Mouse (Mus musculus) E14TG2a.4 (cell line): Measurements from ENCODE around the gene Stat4.

Experiments used
- H3K27me3 ChIP-seq: 2 replicates; pipeline ENCODE4 v1.6.1; 2014; ENCODE audit warnings: low read length, control low read depth; ENCODE audit not compliant: insufficient read depth
- H3K36me3 ChIP-seq: 2 replicates; pipeline ENCODE4 v1.6.1; 2014; ENCODE audit warnings: low read length, control low read depth; ENCODE audit not compliant: insufficient read depth
- H3K4me1 ChIP-seq: replicated peaks from 2 replicates; pipeline ENCODE4 v1.6.1; 2014; ENCODE audit warnings: low read depth, low read length, control low read depth
- H3K4me3 ChIP-seq: replicated peaks from 2 replicates; pipeline ENCODE4 v1.5.1; 2014; ENCODE audit warnings: mild to moderate bottlenecking, low read length
- H3K9me3 ChIP-seq: 2 replicates; pipeline ENCODE4 v1.6.1; 2014; ENCODE audit warnings: low read length, control low read depth
- CTCF ChIP-seq: conservative IDR thresholded peaks from 2 replicates; pipeline ENCODE4 v1.5.1; 2014; ENCODE audit warnings: low read length
- NANOG ChIP-seq: IDR thresholded peaks from 2 replicates; pipeline ENCODE4 v1.6.1; 2014; ENCODE audit warnings: borderline replicate concordance, low read length, mixed read lengths
- POU5F1 ChIP-seq: IDR thresholded peaks from 2 replicates; pipeline ENCODE4 v1.6.1; 2014; ENCODE audit warnings: low read length, borderline replicate concordance

The Stat4 gene

DNA sequence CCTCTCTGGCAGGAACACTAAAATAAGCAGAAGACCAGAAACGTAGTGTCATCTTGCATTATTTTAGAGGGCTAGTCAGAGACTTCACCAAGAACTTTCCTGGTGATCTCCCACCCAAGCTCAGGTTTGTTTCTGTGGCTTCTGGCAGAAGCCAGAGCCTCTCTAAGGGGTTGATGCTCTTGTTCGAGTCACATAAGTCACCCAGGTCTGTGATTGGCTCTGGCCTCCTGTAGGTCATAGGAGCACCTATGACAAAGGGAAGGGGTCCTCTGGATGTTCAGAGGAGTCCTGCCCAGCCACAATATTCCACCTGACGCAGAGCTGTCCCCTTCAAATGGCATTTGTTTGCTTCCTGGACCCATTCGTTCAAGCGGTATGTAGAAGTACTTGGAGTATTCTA, at the start of gene Stat4:
Gene Stat4, plus strand, starts transcription at position 301 of the 400 bp plus-strand sequence.
- TF ChIP-seq POU5F1 = no peak
- H3K4me1 ChIP-seq = no peaks in the 10 kb centered on the region
- H3K27me3 ChIP-seq = no peaks in the 10 kb centered on the region
- H3K36me3 ChIP-seq = no peaks in the 10 kb centered on the region
- no peak within 1 kb of the TSS for H3K4me3 ChIP-seq
- H3K9me3 ChIP-seq = no peaks in the 10 kb centered on the region

DNA sequence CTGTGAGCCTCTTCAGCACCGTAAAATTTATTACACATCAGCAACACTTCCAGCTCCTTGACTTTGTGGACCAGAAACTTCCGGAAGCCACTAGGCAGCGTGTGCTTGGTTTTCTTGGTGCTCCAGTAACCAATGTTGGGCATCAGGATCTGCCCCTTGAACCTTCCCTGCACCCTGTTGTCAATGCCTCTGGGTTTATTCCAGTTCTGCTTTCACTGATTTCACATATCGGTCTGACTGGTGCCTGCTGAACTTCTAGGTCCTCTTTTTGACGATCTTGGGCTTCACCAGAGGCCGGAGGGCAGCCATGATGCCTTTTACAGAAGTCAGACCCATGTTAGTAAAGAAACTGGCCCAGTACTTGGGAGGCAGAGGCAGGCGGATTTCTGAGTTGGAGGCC, 48.6 kb upstream of the Stat4 start:
- Histone ChIP-seq H3K9me3 (no peaks in the 10 kb centered on the region), H3K4me3 (no peak overlapping the region), H3K27me3 (peaks cover 5% of the 10 kb centered on the region; the same call in 1 of the 2 replicates), H3K36me3 (no peaks in the 10 kb centered on the region), H3K4me1 (peaks cover 8% of the 10 kb centered on the region)
- TF ChIP-seq POU5F1 = no peak
- TF ChIP-seq NANOG = no peak
- TF ChIP-seq CTCF = no peak

GRCm38 (mm10) chr1:51944755-51945154, 42.2 kb upstream of the Stat4 start:
- H3K9me3 ChIP-seq = peaks cover 10% of the 10 kb centered on the region
- H3K36me3 ChIP-seq = no peaks in the 10 kb centered on the region
- no peaks in the 10 kb centered on the region for H3K4me1 ChIP-seq
- TF ChIP-seq CTCF (peak; percentile 54), NANOG (no peak), POU5F1 (no peak)
- peaks cover 5% of the 10 kb centered on the region; the same call in 1 of the 2 replicates for H3K27me3 ChIP-seq
- H3K4me3 ChIP-seq = no peak overlapping the region

GRCm38 (mm10) chr1:51947116-51947515, 39.8 kb upstream of the Stat4 start:
- TF ChIP-seq NANOG = no peak
- TF ChIP-seq POU5F1 = no peak
- no peak for TF ChIP-seq CTCF
- Histone ChIP-seq H3K4me3 (no peak overlapping the region), H3K27me3 (no peaks in the 10 kb centered on the region), H3K9me3 (peaks cover 12% of the 10 kb centered on the region), H3K36me3 (no peaks in the 10 kb centered on the region), H3K4me1 (no peaks in the 10 kb centered on the region)

DNA sequence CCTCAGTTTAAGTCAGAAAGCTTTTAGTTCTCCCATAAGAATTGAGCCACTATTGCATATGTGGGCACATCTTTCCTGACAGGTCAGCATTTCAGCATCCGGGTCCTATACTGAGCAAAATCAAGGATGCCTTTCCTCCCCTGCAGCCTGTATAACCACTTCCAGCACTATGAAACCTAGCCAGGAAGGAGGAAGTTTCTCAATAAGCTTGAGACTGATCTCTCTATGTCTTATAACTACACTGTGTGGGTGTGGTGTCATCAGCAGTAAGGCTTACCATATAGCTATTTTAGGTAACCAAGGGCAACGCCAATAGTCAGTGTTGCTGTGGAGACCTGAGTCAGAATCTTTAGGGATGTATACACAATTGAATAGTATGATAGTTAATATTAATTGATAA, 22.3 kb upstream of the Stat4 start:
- H3K27me3 ChIP-seq = no peaks in the 10 kb centered on the region
- H3K4me3 ChIP-seq = no peak overlapping the region
- H3K9me3 ChIP-seq = no peaks in the 10 kb centered on the region
- H3K4me1 ChIP-seq = no peaks in the 10 kb centered on the region
- TF ChIP-seq POU5F1 (no peak), CTCF (no peak), NANOG (no peak)
- H3K36me3 ChIP-seq = no peaks in the 10 kb centered on the region

DNA sequence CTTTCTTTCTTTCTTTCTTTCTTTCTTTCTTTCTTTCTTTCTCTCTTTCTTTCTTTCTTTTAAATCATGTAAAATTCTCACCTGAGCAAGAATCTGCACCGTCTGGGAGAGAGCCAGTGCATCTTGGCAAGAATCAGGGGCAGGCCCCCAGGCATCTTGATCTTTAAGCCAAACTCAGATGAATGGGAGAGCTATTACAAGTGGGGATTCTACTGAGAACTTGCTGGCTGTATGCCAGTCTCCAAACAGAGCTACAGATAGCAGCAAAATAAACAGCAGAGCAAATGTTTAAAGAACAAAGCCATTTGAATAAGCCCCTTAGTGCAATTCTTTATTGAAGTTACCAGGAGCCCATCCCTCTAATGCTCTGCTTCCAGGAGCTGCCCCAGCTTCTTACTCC, 18.0 kb upstream of the Stat4 start:
- no peak for TF ChIP-seq POU5F1
- TF ChIP-seq NANOG = no peak
- TF ChIP-seq CTCF = no peak
- Histone ChIP-seq H3K27me3 (no peaks in the 10 kb centered on the region), H3K4me3 (no peak overlapping the region), H3K9me3 (no peaks in the 10 kb centered on the region), H3K4me1 (no peaks in the 10 kb centered on the region), H3K36me3 (no peaks in the 10 kb centered on the region)

GRCm38 (mm10) chr1:51970182-51970581, 16.8 kb upstream of the Stat4 start:
- Histone ChIP-seq H3K9me3 (no peaks in the 10 kb centered on the region), H3K4me1 (no peaks in the 10 kb centered on the region), H3K27me3 (no peaks in the 10 kb centered on the region), H3K4me3 (no peak overlapping the region), H3K36me3 (no peaks in the 10 kb centered on the region)
- no peak for TF ChIP-seq CTCF
- TF ChIP-seq NANOG = no peak
- no peak for TF ChIP-seq POU5F1

DNA sequence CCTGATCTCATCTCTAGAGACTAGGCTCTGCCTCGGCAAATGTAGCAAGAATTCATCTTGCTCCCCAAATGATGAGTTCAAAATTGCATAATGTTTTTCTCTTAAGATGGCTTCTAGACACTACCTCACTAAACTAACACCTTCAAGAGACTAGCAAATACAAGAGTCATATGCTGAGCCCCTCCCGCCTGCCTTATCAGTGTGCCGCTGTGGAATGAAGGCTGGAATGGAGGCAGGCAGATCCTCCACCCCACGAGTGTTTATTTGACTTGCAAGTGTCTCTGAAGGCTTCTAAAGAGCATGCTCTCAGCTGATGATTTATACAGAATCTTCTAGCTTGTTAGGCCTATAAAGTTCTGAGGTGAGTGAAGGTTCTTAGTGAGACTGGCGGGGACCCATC, 11.4 kb upstream of the Stat4 start:
- Histone ChIP-seq H3K27me3 (no peaks in the 10 kb centered on the region; the same call in 1 of the 2 replicates), H3K4me1 (no peaks in the 10 kb centered on the region), H3K36me3 (no peaks in the 10 kb centered on the region), H3K9me3 (no peaks in the 10 kb centered on the region), H3K4me3 (no peak overlapping the region)
- TF ChIP-seq NANOG (no peak), POU5F1 (no peak), CTCF (no peak)

DNA sequence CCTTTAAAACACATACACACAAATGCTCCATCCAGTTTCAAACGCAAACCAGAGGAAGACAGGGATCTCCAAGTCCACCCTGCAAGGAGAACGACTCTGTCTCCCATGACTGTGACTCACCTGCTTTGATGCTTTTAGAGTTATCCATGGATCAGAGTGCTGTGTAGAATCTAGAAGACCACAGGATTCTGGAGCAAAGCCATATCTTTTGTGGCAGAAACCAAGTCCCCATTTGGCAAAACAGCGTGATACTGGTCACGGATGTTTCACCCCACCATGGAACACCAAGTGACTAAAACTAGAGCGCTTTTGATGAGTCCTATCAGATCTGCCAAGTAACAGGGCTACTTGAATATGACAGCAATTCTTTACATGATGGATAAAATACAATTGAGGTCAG, 7.9 kb upstream of the Stat4 start:
- H3K4me1 ChIP-seq = no peaks in the 10 kb centered on the region
- H3K36me3 ChIP-seq = no peaks in the 10 kb centered on the region
- H3K27me3 ChIP-seq = no peaks in the 10 kb centered on the region; the same call in 1 of the 2 replicates
- peaks cover 3% of the 10 kb centered on the region; the same call in 1 of the 2 replicates for H3K9me3 ChIP-seq
- no peak overlapping the region for H3K4me3 ChIP-seq
- TF ChIP-seq POU5F1 = no peak
- no peak for TF ChIP-seq CTCF
- no peak for TF ChIP-seq NANOG

DNA sequence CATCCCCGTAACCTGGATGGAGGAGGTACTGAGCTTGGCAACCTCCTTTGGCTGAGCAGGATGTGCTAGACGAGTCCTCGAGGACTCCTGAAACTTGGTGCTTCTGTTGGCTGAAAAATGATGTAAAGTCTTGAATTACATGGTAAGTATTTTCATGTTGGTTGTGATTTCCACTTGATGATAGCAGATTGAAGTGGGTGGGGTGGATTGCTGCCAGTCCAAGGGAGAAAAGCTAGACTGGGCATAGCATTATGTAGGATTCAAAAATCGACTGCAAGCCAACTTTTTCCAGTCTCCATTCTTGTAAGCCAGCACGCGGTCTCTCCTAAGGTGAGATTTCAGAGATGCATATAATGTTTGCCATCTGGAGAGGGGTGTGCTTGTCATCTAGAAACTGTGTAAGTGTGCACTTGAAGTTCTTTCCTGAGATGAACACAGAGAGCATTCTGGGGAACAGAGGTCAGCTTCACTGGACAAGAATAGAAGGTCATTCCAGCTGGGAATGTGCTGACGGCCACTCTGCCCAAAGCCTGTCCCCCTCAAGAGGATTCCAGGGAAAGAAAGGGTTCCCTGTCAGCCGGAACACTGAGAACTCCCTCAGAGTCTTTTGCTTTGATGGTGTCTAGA, 5.1 kb downstream of the Stat4 start:
- no peaks in the 10 kb centered on the region for H3K27me3 ChIP-seq
- TF ChIP-seq POU5F1 (no peak), CTCF (no peak), NANOG (no peak)
- H3K9me3 ChIP-seq = no peaks in the 10 kb centered on the region
- H3K36me3 ChIP-seq = no peaks in the 10 kb centered on the region
- no peak overlapping the region for H3K4me3 ChIP-seq
- no peaks in the 10 kb centered on the region for H3K4me1 ChIP-seq
